Comparison of ENCODE assay signal across 9 mouse cellular contexts in the genomic region with DNA sequence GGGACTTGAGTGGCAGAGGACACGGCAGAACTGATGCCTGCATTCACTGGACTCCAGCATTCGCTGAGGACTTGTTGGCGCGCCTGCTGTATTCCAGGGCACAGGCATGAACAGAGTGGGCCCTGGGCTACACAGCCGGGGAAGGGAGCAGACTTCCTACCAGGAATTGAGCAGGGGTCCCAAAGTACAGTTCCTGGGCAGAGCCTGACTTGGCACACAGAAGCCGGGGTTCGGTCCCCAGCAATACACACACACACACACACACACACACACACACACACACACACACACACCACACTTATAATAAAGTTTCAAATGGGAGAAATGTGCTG. TPM values are rescaled to one million over a fixed set of nuclear protein-coding genes. Genes with fewer than 3 reads are reported as not detected.
DNase-seq lines count a peak whose midpoint lies in the region; ATAC-seq and TF ChIP-seq lines count a peak whose summit lies in the region.
"Had no signal": no experiment of that assay in that cellular context is flagged by ENCODE, and none has a peak within 500 bp of the region (broad histone marks: within the 10 kb centered on the region; RNA-seq: fewer than 3 reads in every experiment).

No protein-coding gene starts in this region.

- H3K9me3 ChIP-seq in embryonic facial prominence, embryonic 10.5 days, result no peaks in the 10 kb centered on the region
- H3K9me3 ChIP-seq in hindbrain, postnatal 0 days (ENCODE audit: low read length), result no peaks in the 10 kb centered on the region
- H3K9me3 ChIP-seq in midbrain, embryonic 16.5 days (replicated peaks; ENCODE audit: control insufficient read depth, low read length, poor library complexity, severe bottlenecking), result no peaks in the 10 kb centered on the region

- DNase-seq in layer of hippocampus, adult 2 months (ENCODE audit: low spot score in 2 of 2), result no peak
- no peak for DNase-seq in layer of hippocampus, adult 11-12 months (ENCODE audit: low spot score)
- DNase-seq in embryonic facial prominence, embryonic 10.5 days (ENCODE audit: low spot score), result no peak
- DNase-seq in hindbrain, postnatal 0 days (ENCODE audit: low spot score), result no peak
- no peak for DNase-seq in layer of hippocampus, adult 18-20 months (ENCODE audit: low spot score in 2 of 2)
- DNase-seq in urinary bladder, postnatal 10 days (ENCODE audit: low spot score), result no peak
- DNase-seq in right cerebral cortex, adult 18-20 months, result no peak

- ATAC-seq in hindbrain, postnatal 0 days, result no peak
- ATAC-seq in midbrain, embryonic 16.5 days, result no peak

- peak overlapping the region; percentile 96 for H3K27ac ChIP-seq in layer of hippocampus, adult 2 months
- H3K27ac ChIP-seq in embryonic facial prominence, embryonic 10.5 days (replicated peaks), result peak overlapping the region; percentile 91
- peak overlapping the region; percentile 86 for H3K27ac ChIP-seq in hindbrain, postnatal 0 days
- peak overlapping the region; percentile 90 for H3K27ac ChIP-seq in midbrain, embryonic 16.5 days (ENCODE audit: low read length)

- no peaks in the 10 kb centered on the region for H3K27me3 ChIP-seq in embryonic facial prominence, embryonic 10.5 days (replicated peaks; ENCODE audit: low read depth, poor library complexity, severe bottlenecking)
- no peaks in the 10 kb centered on the region for H3K27me3 ChIP-seq in hindbrain, postnatal 0 days (ENCODE audit: insufficient read depth, low read length)
- H3K27me3 ChIP-seq in midbrain, embryonic 16.5 days (ENCODE audit: control insufficient read depth, insufficient read depth, low read depth, low read length), result no peaks in the 10 kb centered on the region

- no peak for TF ChIP-seq CTCF in layer of hippocampus, adult 2 months (conservative IDR thresholded peaks at IDR 0.05)
- TF ChIP-seq CTCF in hindbrain, postnatal 0 days (IDR thresholded peaks at IDR 0.05; ENCODE audit: low read depth), result no peak

- peak overlapping the region; percentile 70 for H3K9ac ChIP-seq in hindbrain, postnatal 0 days (replicated peaks; ENCODE audit: low read length)
- H3K9ac ChIP-seq in midbrain, embryonic 16.5 days (ENCODE audit: low read depth, low read length), result peak overlapping the region; percentile 79

- 12% methylated on average over 7 of the region's 7 CpGs for WGBS in embryonic facial prominence, embryonic 10.5 days
- 3% methylated on average over 7 of the region's 7 CpGs for WGBS in hindbrain, postnatal 0 days
- WGBS in midbrain, embryonic 16.5 days, result 6% methylated on average over 7 of the region's 7 CpGs

- peak overlapping the region; percentile 69 for H3K4me2 ChIP-seq in hindbrain, postnatal 0 days (ENCODE audit: low read depth, low read length)
- H3K4me2 ChIP-seq in midbrain, embryonic 16.5 days (ENCODE audit: low read length), result peak overlapping the region; percentile 77

- H3K4me3 ChIP-seq in layer of hippocampus, adult 2 months, result peak overlapping the region; percentile 90
- H3K4me3 ChIP-seq in embryonic facial prominence, embryonic 10.5 days, result peak overlapping the region; percentile 80
- peak overlapping the region; percentile 73 for H3K4me3 ChIP-seq in hindbrain, postnatal 0 days (ENCODE audit: low read length)
- peak overlapping the region; percentile 70 for H3K4me3 ChIP-seq in midbrain, embryonic 16.5 days (ENCODE audit: low read depth, low read length)

- H3K4me1 ChIP-seq in embryonic facial prominence, embryonic 10.5 days, result peaks cover 19% of the 10 kb centered on the region
- H3K4me1 ChIP-seq in hindbrain, postnatal 0 days (ENCODE audit: insufficient read depth, low read length), result peaks cover 12% of the 10 kb centered on the region
- peaks cover 20% of the 10 kb centered on the region for H3K4me1 ChIP-seq in midbrain, embryonic 16.5 days (ENCODE audit: control insufficient read depth, insufficient read depth, low read length)

- H3K36me3 ChIP-seq in embryonic facial prominence, embryonic 10.5 days (replicated peaks), result no peaks in the 10 kb centered on the region
- H3K36me3 ChIP-seq in hindbrain, postnatal 0 days (ENCODE audit: insufficient read depth, low read length), result no peaks in the 10 kb centered on the region
- no peaks in the 10 kb centered on the region for H3K36me3 ChIP-seq in midbrain, embryonic 16.5 days (ENCODE audit: control insufficient read depth, insufficient read depth, low read length)

RNA-seq across cellular contexts. Expression of a gene that starts 0.4 kb away (rescaled TPM):
- 100 to 1,000 TPM; 191 to 208 TPM for total RNA-seq in layer of hippocampus, adult 2 months (2021)
- 17.3 and 20.6 TPM in 2 replicates for polyA plus RNA-seq in embryonic facial prominence, embryonic 10.5 days (2016; fragmentation: Nextera tagmentation; extraction: Ambion mirVana)
- total RNA-seq in hindbrain, postnatal 0 days (2014; rRNA removed), result 51.8 and 54.0 TPM in 2 replicates
- 31.5 and 39.3 TPM in 2 replicates for polyA plus RNA-seq in hindbrain, postnatal 0 days (2015; fragmentation: Nextera tagmentation; extraction: Ambion mirVana)
- 53.4 and 56.3 TPM in 2 replicates for polyA plus RNA-seq in midbrain, embryonic 16.5 days (2015; fragmentation: Nextera tagmentation; extraction: Ambion mirVana)
- 100 to 1,000 TPM; 193 to 199 TPM for total RNA-seq in layer of hippocampus, adult 18-20 months (2021)

RNA-seq across cellular contexts. Expression of a gene that starts 37.0 kb away (rescaled TPM):
- 10 to 100 TPM; 56.8 to 60.2 TPM for total RNA-seq in layer of hippocampus, adult 2 months (2021)
- 22.4 and 24.1 TPM in 2 replicates for polyA plus RNA-seq in embryonic facial prominence, embryonic 10.5 days (2016; fragmentation: Nextera tagmentation; extraction: Ambion mirVana)
- 61.8 and 65.4 TPM in 2 replicates for total RNA-seq in hindbrain, postnatal 0 days (2014; rRNA removed)
- 33.6 and 35.8 TPM in 2 replicates for polyA plus RNA-seq in hindbrain, postnatal 0 days (2015; fragmentation: Nextera tagmentation; extraction: Ambion mirVana)
- 31.0 and 32.4 TPM in 2 replicates for polyA plus RNA-seq in midbrain, embryonic 16.5 days (2015; fragmentation: Nextera tagmentation; extraction: Ambion mirVana)
- 10 to 100 TPM; 54.1 to 62.0 TPM for total RNA-seq in layer of hippocampus, adult 18-20 months (2021)

RNA-seq across cellular contexts. Expression of a gene that starts 47.3 kb away (rescaled TPM):
- total RNA-seq in layer of hippocampus, adult 2 months (2021), result 100 to 1,000 TPM; 321 to 339 TPM
- polyA plus RNA-seq in embryonic facial prominence, embryonic 10.5 days (2016; fragmentation: Nextera tagmentation; extraction: Ambion mirVana), result 28.3 and 29.4 TPM in 2 replicates
- total RNA-seq in hindbrain, postnatal 0 days (2014; rRNA removed), result 196 and 198 TPM in 2 replicates
- polyA plus RNA-seq in hindbrain, postnatal 0 days (2015; fragmentation: Nextera tagmentation; extraction: Ambion mirVana), result 191 and 205 TPM in 2 replicates
- 121 and 151 TPM in 2 replicates for polyA plus RNA-seq in midbrain, embryonic 16.5 days (2015; fragmentation: Nextera tagmentation; extraction: Ambion mirVana)
- 100 to 1,000 TPM; 326 to 327 TPM for total RNA-seq in layer of hippocampus, adult 18-20 months (2021)

RNA-seq across cellular contexts. Expression of a gene that starts 53.1 kb away (rescaled TPM):
- 10 to 100 TPM; 44.5 to 47.1 TPM for total RNA-seq in layer of hippocampus, adult 2 months (2021)
- 103 and 116 TPM in 2 replicates for polyA plus RNA-seq in embryonic facial prominence, embryonic 10.5 days (2016; fragmentation: Nextera tagmentation; extraction: Ambion mirVana)
- total RNA-seq in hindbrain, postnatal 0 days (2014; rRNA removed), result 6.5 and 26.7 TPM in 2 replicates
- 16.3 and 17.3 TPM in 2 replicates for polyA plus RNA-seq in hindbrain, postnatal 0 days (2015; fragmentation: Nextera tagmentation; extraction: Ambion mirVana)
- 3.6 and 6.3 TPM in 2 replicates for polyA plus RNA-seq in midbrain, embryonic 16.5 days (2015; fragmentation: Nextera tagmentation; extraction: Ambion mirVana)
- 10 to 100 TPM; 33.1 to 38.2 TPM for total RNA-seq in layer of hippocampus, adult 18-20 months (2021)
- total RNA-seq: hematopoietic stem cell, adult 5-6 weeks had no signal
